Mouse (Mus musculus): ENCODE results near the gene Snx10.

DNA sequence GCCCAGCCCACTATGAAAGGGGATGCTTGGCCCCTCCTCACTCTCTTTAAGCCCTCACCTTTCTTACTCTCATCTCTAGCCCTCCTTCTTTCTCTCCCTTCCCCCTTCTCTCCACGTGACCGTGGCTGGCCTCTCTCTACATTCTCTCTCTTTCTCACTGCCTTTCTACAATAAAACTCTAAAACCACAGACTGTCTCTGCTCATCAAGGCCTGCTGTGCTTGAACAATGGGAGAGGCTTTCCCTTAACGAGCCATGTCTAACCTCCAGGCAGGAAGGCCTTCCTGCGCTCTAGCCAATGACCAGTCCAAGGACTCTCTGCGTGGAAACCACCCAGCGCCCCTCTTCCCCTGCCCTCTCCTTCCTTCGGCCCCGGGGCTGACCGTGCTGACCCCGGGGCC is 11.9 kb downstream of the Snx10 start:
- no peak for TF ChIP-seq CTCF (IDR thresholded peaks at IDR 0.05; ENCODE audit: low read depth)
- no peak for TF ChIP-seq EP300 (IDR thresholded peaks at IDR 0.05; ENCODE audit: low read depth)
